Comparison of ENCODE assay signal across 28 mouse cellular contexts in genomic region chr2:151615779-151616178, GRCm38 (mm10). TPM values are rescaled to one million over a fixed set of nuclear protein-coding genes. Genes with fewer than 3 reads are reported as not detected.
DNase-seq lines count a peak whose midpoint lies in the region; ATAC-seq and TF ChIP-seq lines count a peak whose summit lies in the region.
"Not testable (repeated sequence)": the region's sequence is repeated elsewhere in the genome, so short reads cannot be mapped to it uniquely, and the experiment has no call there.
"Had no signal": no experiment of that assay in that cellular context is flagged by ENCODE, and none has a peak within 500 bp of the region (broad histone marks: within the 10 kb centered on the region; RNA-seq: fewer than 3 reads in every experiment).

No protein-coding gene starts in this region.

- H3ac ChIP-seq in myocyte (ENCODE audit: control insufficient read depth, insufficient read length): not testable (repeated sequence)

- not testable (repeated sequence) for H3K27me3 ChIP-seq in forebrain, postnatal 0 days (ENCODE audit: insufficient read depth, low read length); myocyte (ENCODE audit: control insufficient read depth, insufficient read depth, insufficient read length)

- not testable (repeated sequence) for H3K4me2 ChIP-seq in forebrain, postnatal 0 days (ENCODE audit: low read depth)
- peak overlapping the region; percentile 50 for H3K4me2 ChIP-seq in myocyte (ENCODE audit: low read depth)

- not testable (repeated sequence) for H3K4me3 ChIP-seq in forebrain, postnatal 0 days (ENCODE audit: low read depth, low read length); layer of hippocampus, adult 2 months; myocyte

- not testable (repeated sequence) for H3K9me3 ChIP-seq in forebrain, postnatal 0 days (ENCODE audit: low read length)

- TF ChIP-seq CTCF in forebrain, postnatal 0 days (IDR thresholded peaks at IDR 0.05; ENCODE audit: low read depth); layer of hippocampus, adult 2 months (conservative IDR thresholded peaks at IDR 0.05): not testable (repeated sequence)

- H3K79me2 ChIP-seq in myocyte (ENCODE audit: control insufficient read depth, insufficient read depth): not testable (repeated sequence)

- H3K9ac ChIP-seq in forebrain, postnatal 0 days: not testable (repeated sequence)

- H3K27ac ChIP-seq in forebrain, postnatal 0 days (ENCODE audit: low read depth, low read length): not testable (repeated sequence)
- H3K27ac ChIP-seq in layer of hippocampus, adult 2 months: peak overlapping the region; percentile 95

- 60% methylated on average over 7 of the region's 8 CpGs for WGBS in forebrain, postnatal 0 days

- TF ChIP-seq POLR2A in myocyte (IDR thresholded peaks at IDR 0.05; ENCODE audit: insufficient read length, low read depth): not testable (repeated sequence)

- DNase-seq in forebrain, postnatal 0 days: not testable (repeated sequence)
- DNase-seq in frontal cortex, postnatal 36 days (ENCODE audit: low spot score in 2 of 2): peak; percentile 65 to 83
- DNase-seq in layer of hippocampus, adult 2 months (ENCODE audit: low spot score in 2 of 2): peak in 1 of 2 experiments; percentile 81
- peak; percentile 65 for DNase-seq in left cerebral cortex, adult 11 months (ENCODE audit: low spot score)
- peak; percentile 63 to 76 for DNase-seq in left cerebral cortex, adult 9 months (ENCODE audit: low spot score in 2 of 2)
- DNase-seq in right cerebral cortex, adult 2 months (ENCODE audit: low spot score in 2 of 2): peak; percentile 67 to 68

- H3K36me3 ChIP-seq in forebrain, postnatal 0 days (ENCODE audit: insufficient read depth); myocyte (ENCODE audit: control insufficient read depth, insufficient read depth): not testable (repeated sequence)

- not testable (repeated sequence) for H3K4me1 ChIP-seq in forebrain, postnatal 0 days (ENCODE audit: insufficient read depth)

- peak; percentile 70 for ATAC-seq in forebrain, postnatal 0 days

RNA-seq across cellular contexts. Expression of gene Snph, which starts 16.6 kb away (rescaled TPM):
- 37.7 and 39.6 TPM in 2 replicates for total RNA-seq in forebrain, postnatal 0 days (2014; rRNA removed)
- polyA plus RNA-seq in forebrain, postnatal 0 days (2015; fragmentation: Nextera tagmentation; extraction: Ambion mirVana): 12.8 and 18.3 TPM in 2 replicates
- total RNA-seq in layer of hippocampus, adult 2 months (2021): 100 to 1,000 TPM; 401 to 415 TPM
- not detected for polyA plus RNA-seq in myocyte (2012; fragmentation: generic; extraction: Trizol)
- total RNA-seq: CH12.LX; common myeloid progenitor, adult 5-6 weeks had no signal
- polyA plus RNA-seq: G1E had no signal

RNA-seq across cellular contexts. Expression of gene Sdcbp2, which starts 43.4 kb away (rescaled TPM):
- total RNA-seq in forebrain, postnatal 0 days (2014; rRNA removed): 0.90 and 1.1 TPM in 2 replicates
- 1.5 and 1.6 TPM in 2 replicates for polyA plus RNA-seq in forebrain, postnatal 0 days (2015; fragmentation: Nextera tagmentation; extraction: Ambion mirVana)
- total RNA-seq in layer of hippocampus, adult 2 months (2021): 1 to 10 TPM; 1.4 to 2.1 TPM
- 0.41 TPM for polyA plus RNA-seq in myocyte (2012; fragmentation: generic; extraction: Trizol)
- total RNA-seq: common myeloid progenitor, adult 5-6 weeks; G1E had no signal

RNA-seq across cellular contexts. Expression of gene Rad21l, which starts 52.6 kb away (rescaled TPM):
- 0.67 and 0.77 TPM in 2 replicates for total RNA-seq in forebrain, postnatal 0 days (2014; rRNA removed)
- polyA plus RNA-seq in forebrain, postnatal 0 days (2015; fragmentation: Nextera tagmentation; extraction: Ambion mirVana): 0.12 and 0.16 TPM in 2 replicates
- total RNA-seq in layer of hippocampus, adult 2 months (2021): 1 to 10 TPM; 1.2 to 1.4 TPM
- not detected for polyA plus RNA-seq in myocyte (2012; fragmentation: generic; extraction: Trizol)
- total RNA-seq: adrenal gland, adult 18-20 months; adrenal gland, postnatal 10 days; adrenal gland, postnatal 36 days; CH12.LX; common myeloid progenitor, adult 5-6 weeks; G1E; gastrocnemius, adult 8-10 months; gastrocnemius, postnatal 25 days; heart, adult 18-20 months; heart, postnatal 10 days; heart, postnatal 36 days had no signal
- polyA plus RNA-seq: embryonic facial prominence, embryonic 12.5 days; embryonic facial prominence, embryonic 15.5 days; forebrain, embryonic 11.5 days; forebrain, embryonic 14.5 days; G1E; gonadal fat pad, adult 2 months; heart, embryonic 12.5 days; heart, embryonic 15.5 days; hindbrain, embryonic 10.5 days; hindbrain, embryonic 13.5 days; Patski had no signal
